Mouse (Mus musculus): ENCODE data around the gene Gucy1b1. TPM values are rescaled to one million over a fixed set of nuclear protein-coding genes. Genes with fewer than 3 reads are reported as not detected.

The Gucy1b1 gene
- 8.8 TPM in 2 replicates for polyA plus RNA-seq (2015; fragmentation: Nextera tagmentation; extraction: Ambion mirVana)

GRCm38 (mm10) chr3:82074201-82074851, at the start of gene Gucy1b1:
Gene Gucy1b1, minus strand, starts transcription at chr3:82074689.

Small RNA genes lying within 50 kb of the gene (microRNA-seq; reads per million reads assigned to microRNA genes)
- gene Mir7010 = 0 to 0.10 reads per million in 2 experiments

Other genes with a start within 250 kb of the Gucy1b1 start
- 13.3 and 13.6 TPM in 2 replicates for gene Ctso, start 142.1 kb downstream of the Gucy1b1 start, polyA plus RNA-seq (2015; fragmentation: Nextera tagmentation; extraction: Ambion mirVana)
- not detected in 2 replicates for gene Tdo2, start 98.5 kb downstream of the Gucy1b1 start, polyA plus RNA-seq (2015; fragmentation: Nextera tagmentation; extraction: Ambion mirVana)
- not detected in 2 replicates for gene Asic5, start 92.4 kb downstream of the Gucy1b1 start, polyA plus RNA-seq (2015; fragmentation: Nextera tagmentation; extraction: Ambion mirVana)
- gene Gucy1a1, start 71.1 kb upstream of the Gucy1b1 start, polyA plus RNA-seq (2015; fragmentation: Nextera tagmentation; extraction: Ambion mirVana) = 8.6 and 10.2 TPM in 2 replicates

Data from skeletal muscle tissue, postnatal 0 days (tissue).